Mouse (Mus musculus) intestine, postnatal 0 days (tissue): ENCODE data around the gene Cpxm1. TPM values are rescaled to one million over a fixed set of nuclear protein-coding genes. Genes with fewer than 3 reads are reported as not detected.

Experiments
- ATAC-seq: fragments of 200-750 bp; cut with Nextera tagmentation; 2 replicates; pipeline ENCODE4 v1.8.0; 2017; ENCODE audit warnings: mild to moderate bottlenecking, moderate TSS enrichment, moderate library complexity
- H3K27ac ChIP-seq: fragments of 300-500 bp; sonication (generic); 2 replicates; pipeline ENCODE4 v1.5.1; 2014; ENCODE audit warnings: mild to moderate bottlenecking, low read depth, low read length, moderate library complexity
- H3K27me3 ChIP-seq: fragments of 300-500 bp; sonication (generic); replicated peaks from 2 replicates; pipeline ENCODE4 v1.6.1; 2014; ENCODE audit warnings: low read length, mixed read lengths; ENCODE audit not compliant: control insufficient read depth, insufficient read depth
- H3K36me3 ChIP-seq: fragments of 300-500 bp; sonication (generic); 2 replicates; pipeline ENCODE4 v1.6.1; 2014; ENCODE audit warnings: mild to moderate bottlenecking, moderate library complexity; ENCODE audit not compliant: control insufficient read depth, insufficient read depth
- H3K4me1 ChIP-seq: fragments of 300-500 bp; sonication (generic); replicated peaks from 2 replicates; pipeline ENCODE4 v1.6.1; 2014; ENCODE audit warnings: antibody characterized with exemption, low read length, mixed read lengths; ENCODE audit not compliant: control insufficient read depth, insufficient read depth
- H3K4me2 ChIP-seq: fragments of 300-500 bp; sonication (generic); replicated peaks from 2 replicates; pipeline ENCODE4 v1.6.1; 2014; ENCODE audit warnings: low read depth, mild to moderate bottlenecking, moderate library complexity
- H3K4me3 ChIP-seq: fragments of 300-500 bp; sonication (generic); 2 replicates; pipeline ENCODE4 v1.5.1; 2014; ENCODE audit warnings: low read depth, low read length
- H3K9ac ChIP-seq: fragments of 300-500 bp; sonication (generic); 2 replicates; pipeline ENCODE4 v1.6.1; 2014; ENCODE audit warnings: mild to moderate bottlenecking, low read depth, low read length
- H3K9me3 ChIP-seq: fragments of 300-500 bp; sonication (generic); 2 replicates; pipeline ENCODE4 v1.6.1; 2016; ENCODE audit warnings: mixed run types; ENCODE audit not compliant: control insufficient read depth
- CTCF ChIP-seq: sonication (generic); IDR thresholded peaks from 2 replicates; pipeline ENCODE4 v1.5.1; 2016; ENCODE audit warnings: low read depth, mild to moderate bottlenecking, control low read depth, antibody characterized with exemption, moderate library complexity
- WGBS: fragments of 180-500 bp; shearing (Covaris S2); extraction: QIAGEN DNeasy Blood & Tissue Kit; methylation state at CpG from one replicate; pipeline ENCODE4 v1.1.7; 2014; 5-methylcytosine and 5-hydroxymethylcytosine counted together
- polyA plus RNA-seq: library from polyadenylated mRNA; unstranded; fragments of >200 nt; fragmentation: Nextera tagmentation; extraction: Ambion mirVana; gene quantifications from 2 replicates; pipeline ENCODE4 v1.2.1, GENCODE M21; 2015

Cpxm1 gene
- polyA plus RNA-seq, 1 experiment from 2014 or later: 7.8 TPM

GRCm38 (mm10) chr2:130421781-130422620 is 24.6 kb upstream of the Cpxm1 start:
- H3K4me2 ChIP-seq: no peak overlapping the region
- no peak overlapping the region for H3K27ac ChIP-seq
- no peaks in the 10 kb centered on the region for H3K9me3 ChIP-seq
- H3K27me3 ChIP-seq: no peaks in the 10 kb centered on the region
- ATAC-seq: no peak
- H3K4me1 ChIP-seq: 0 out of 2 replicates have a peak, but pooled peaks cover 3% of the 10 kb centered on the region
- H3K4me3 ChIP-seq: no peak overlapping the region
- 95% methylated on average over 26 of the region's 26 CpGs for WGBS
- TF ChIP-seq CTCF: no peak
- H3K9ac ChIP-seq: no peak overlapping the region
- peaks cover 17% of the 10 kb centered on the region for H3K36me3 ChIP-seq

DNA sequence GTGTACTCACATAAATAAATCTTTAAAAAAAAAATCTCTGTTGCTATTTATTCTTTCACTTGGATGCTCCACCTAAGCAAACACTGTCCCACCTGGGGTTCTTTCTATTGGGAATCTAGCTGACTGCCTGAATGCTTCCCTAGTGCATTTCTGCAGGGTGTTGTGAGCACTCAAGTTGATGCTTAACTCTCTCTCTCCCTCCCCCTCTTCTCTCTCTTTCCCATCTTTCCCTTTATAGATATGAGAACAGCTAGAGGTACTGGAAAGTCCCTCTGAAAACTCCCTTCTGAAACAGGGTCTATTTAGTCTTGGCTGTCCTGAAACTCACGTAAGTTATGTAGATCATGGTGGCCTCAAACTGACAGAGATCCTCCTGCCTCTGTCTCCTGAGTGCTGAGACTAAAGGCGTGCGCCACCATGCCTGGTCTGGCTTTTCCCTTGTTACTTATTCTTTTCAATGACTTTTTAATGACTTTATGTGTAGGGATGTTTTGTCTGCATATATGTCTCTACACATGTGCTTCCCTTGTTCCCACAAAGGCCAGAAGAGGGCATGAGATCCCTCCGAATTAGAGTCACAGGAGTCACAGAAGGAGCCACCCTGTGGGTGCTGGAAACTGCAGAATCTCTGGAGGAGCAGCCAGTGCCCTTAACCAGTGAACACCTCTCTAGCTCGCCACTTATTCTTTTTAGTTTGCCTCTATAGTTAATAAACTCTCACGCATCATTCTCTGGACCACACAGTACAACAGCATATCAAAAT is 16.9 kb upstream of the Cpxm1 start:
- ATAC-seq: no peak
- no peak overlapping the region for H3K27ac ChIP-seq
- no peak overlapping the region for H3K4me2 ChIP-seq
- H3K36me3 ChIP-seq: peaks cover 6% of the 10 kb centered on the region; the same call in 1 of the 2 replicates
- no peak overlapping the region for H3K9ac ChIP-seq
- H3K4me1 ChIP-seq: no peaks in the 10 kb centered on the region
- H3K4me3 ChIP-seq: no peak overlapping the region
- no peaks in the 10 kb centered on the region for H3K9me3 ChIP-seq
- 75% methylated on average over 6 of the region's 6 CpGs for WGBS
- H3K27me3 ChIP-seq: no peaks in the 10 kb centered on the region
- TF ChIP-seq CTCF: peak; percentile 38; the same call in 1 of the 2 replicates

DNA sequence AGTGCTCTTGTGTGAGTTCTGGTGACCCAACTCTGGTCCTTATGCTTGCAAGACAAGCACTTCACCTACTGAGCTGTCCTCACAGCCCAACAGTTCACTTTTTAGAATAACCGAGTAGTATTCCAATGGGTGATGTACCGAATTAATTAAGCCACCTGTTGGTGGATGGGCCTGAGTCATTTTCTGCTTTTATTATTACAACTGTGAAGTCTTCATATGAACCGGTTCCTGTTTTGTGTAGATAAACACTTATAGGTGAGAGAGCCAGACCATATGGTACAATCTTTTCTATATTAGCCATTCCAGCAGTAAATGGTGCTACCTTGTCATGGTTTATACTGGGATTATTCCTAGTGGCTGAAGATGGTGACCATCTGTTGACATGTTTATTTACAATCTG is 15.4 kb upstream of the Cpxm1 start:
- Histone ChIP-seq H3K27me3 (no peaks in the 10 kb centered on the region), H3K4me1 (no peaks in the 10 kb centered on the region), H3K9me3 (no peaks in the 10 kb centered on the region), H3K36me3 (no peaks in the 10 kb centered on the region), H3K4me2 (no peak overlapping the region), H3K9ac (no peak overlapping the region), H3K27ac (no peak overlapping the region), H3K4me3 (no peak overlapping the region)
- WGBS: 75% methylated on average over 3 of the region's 3 CpGs
- ATAC-seq: no peak
- TF ChIP-seq CTCF: no peak

GRCm38 (mm10) chr2:130411558-130412495 is 14.5 kb upstream of the Cpxm1 start:
- 37% methylated on average over 16 of the region's 16 CpGs for WGBS
- H3K4me3 ChIP-seq: no peak overlapping the region
- TF ChIP-seq CTCF: peak; percentile 93
- no peak overlapping the region for H3K9ac ChIP-seq
- peak; percentile 63; the same call in 1 of the 2 replicates for ATAC-seq
- H3K4me1 ChIP-seq: no peaks in the 10 kb centered on the region
- no peaks in the 10 kb centered on the region for H3K36me3 ChIP-seq
- H3K27me3 ChIP-seq: no peaks in the 10 kb centered on the region
- H3K4me2 ChIP-seq: no peak overlapping the region
- no peaks in the 10 kb centered on the region for H3K9me3 ChIP-seq
- no peak overlapping the region for H3K27ac ChIP-seq

GRCm38 (mm10) chr2:130408194-130408593 is 10.8 kb upstream of the Cpxm1 start:
- no peak for ATAC-seq
- no peaks in the 10 kb centered on the region for H3K36me3 ChIP-seq
- H3K9me3 ChIP-seq: no peaks in the 10 kb centered on the region
- TF ChIP-seq CTCF: peak; percentile 25; the same call in 1 of the 2 replicates
- H3K4me3 ChIP-seq: no peak overlapping the region
- no peaks in the 10 kb centered on the region for H3K27me3 ChIP-seq
- 22% methylated on average over 6 of the region's 6 CpGs for WGBS
- H3K27ac ChIP-seq: no peak overlapping the region
- no peak overlapping the region for H3K4me2 ChIP-seq
- H3K4me1 ChIP-seq: no peaks in the 10 kb centered on the region
- H3K9ac ChIP-seq: no peak overlapping the region
